Mouse (Mus musculus) cortical plate, adult 2 months (tissue): ENCODE data around the gene Ltbp2. TPM values are rescaled to one million over a fixed set of nuclear protein-coding genes. Genes with fewer than 3 reads are reported as not detected.

ENCODE experiments used
- H3K27ac ChIP-seq: fragments of 200-500 bp; 2 replicates; pipeline ENCODE4 v1.5.1; 2012; ENCODE audit warnings: low read length, control low read depth, inconsistent platforms; ENCODE audit not compliant: insufficient read depth
- H3K4me1 ChIP-seq: fragments of 200-500 bp; 2 replicates; pipeline ENCODE4 v1.6.1; 2011; ENCODE audit warnings: low read length; ENCODE audit not compliant: control insufficient read depth, insufficient read depth
- H3K4me3 ChIP-seq: fragments of 200-500 bp; 2 replicates; pipeline ENCODE4 v1.5.1; 2011; ENCODE audit warnings: mild to moderate bottlenecking, low read length, control low read depth; ENCODE audit not compliant: insufficient read depth
- CTCF ChIP-seq: fragments of 200-500 bp; IDR thresholded peaks from 2 replicates; pipeline ENCODE4 v1.5.1; 2011; ENCODE audit warnings: mild to moderate bottlenecking, control low read depth, low read length; ENCODE audit not compliant: insufficient read depth; ENCODE audit errors: extremely low read depth
- POLR2A ChIP-seq: fragments of 200-500 bp; IDR thresholded peaks from 2 replicates; pipeline ENCODE4 v1.6.1; 2011; ENCODE audit warnings: mild to moderate bottlenecking, low read length, control low read depth; ENCODE audit not compliant: insufficient read depth; ENCODE audit errors: extremely low read depth
- polyA plus RNA-seq: library from polyadenylated mRNA; depleted of rRNA; stranded (reverse); fragments of >200 nt; gene quantifications from 2 replicates; pipeline ENCODE4 v1.2.3, GENCODE M21; 2012

Ltbp2 gene
- polyA plus RNA-seq, 1 experiment, result 0.38 TPM

GRCm38 (mm10) chr12:84882796-84883195 lies 6.5 kb upstream of the Ltbp2 start:
- H3K4me1 ChIP-seq, result no peaks in the 10 kb centered on the region
- TF ChIP-seq POLR2A (no peak), CTCF (no peak)
- H3K4me3 ChIP-seq, result no peak overlapping the region
- H3K27ac ChIP-seq, result no peak overlapping the region

GRCm38 (mm10) chr12:84880091-84880490 lies 3.8 kb upstream of the Ltbp2 start:
- H3K4me1 ChIP-seq, result no peaks in the 10 kb centered on the region
- no peak overlapping the region for H3K27ac ChIP-seq
- TF ChIP-seq CTCF, result no peak
- TF ChIP-seq POLR2A, result no peak
- H3K4me3 ChIP-seq, result no peak overlapping the region

DNA sequence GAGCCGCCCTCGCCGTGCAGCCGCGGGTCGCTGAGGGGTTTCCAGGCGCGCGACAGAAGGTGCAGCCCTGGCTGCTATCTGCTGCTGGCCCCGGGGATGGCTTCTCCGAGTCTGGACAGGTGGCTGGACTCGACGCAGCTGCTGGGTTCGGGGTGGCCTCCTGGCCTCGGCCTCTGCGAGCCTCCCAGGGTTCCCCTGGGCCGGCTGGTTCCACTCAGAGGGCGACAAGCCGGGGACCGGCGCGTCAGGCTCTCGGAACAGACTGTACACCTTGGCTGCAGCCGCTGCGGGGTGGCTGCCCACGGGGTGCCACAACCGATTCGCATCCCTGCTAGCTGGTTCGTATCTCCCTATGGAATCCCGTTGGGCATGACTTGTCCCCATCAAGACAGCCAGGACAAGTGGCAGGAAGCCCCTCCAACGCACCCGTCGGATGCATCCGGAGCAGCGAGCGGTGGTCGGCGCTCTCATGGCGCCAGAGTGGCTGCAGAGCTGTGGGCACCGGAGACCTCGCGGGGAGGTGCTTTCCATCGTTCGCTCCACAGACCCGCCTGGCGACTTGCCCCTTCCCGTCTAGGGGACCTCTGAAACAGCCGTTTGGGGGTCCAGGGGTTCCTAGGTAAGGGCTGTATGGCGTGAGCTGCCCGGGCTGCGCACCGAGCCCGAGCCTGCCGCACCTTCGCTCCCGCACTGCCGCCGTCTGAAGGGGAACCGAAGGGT lies 411 bp downstream of the Ltbp2 start:
- no peaks in the 10 kb centered on the region for H3K4me1 ChIP-seq
- TF ChIP-seq CTCF (no peak), POLR2A (no peak)
- H3K4me3 ChIP-seq, result no peak overlapping the region
- H3K27ac ChIP-seq, result no peak overlapping the region

- Histone ChIP-seq H3K4me1 (no peaks in the 10 kb centered on the region), H3K4me3 (no peak overlapping the region), H3K27ac (no peak overlapping the region)
- TF ChIP-seq CTCF (peak; percentile 81), POLR2A (no peak)
These were observed 2.9 kb downstream of the Ltbp2 start for GRCm38 (mm10) chr12:84873434-84873833.

- H3K27ac ChIP-seq, result no peak overlapping the region
- no peak for TF ChIP-seq POLR2A
- TF ChIP-seq CTCF, result no peak
- H3K4me1 ChIP-seq, result no peaks in the 10 kb centered on the region
- no peak overlapping the region for H3K4me3 ChIP-seq
These were observed 4.0 kb downstream of the Ltbp2 start for GRCm38 (mm10) chr12:84872310-84872709.

DNA sequence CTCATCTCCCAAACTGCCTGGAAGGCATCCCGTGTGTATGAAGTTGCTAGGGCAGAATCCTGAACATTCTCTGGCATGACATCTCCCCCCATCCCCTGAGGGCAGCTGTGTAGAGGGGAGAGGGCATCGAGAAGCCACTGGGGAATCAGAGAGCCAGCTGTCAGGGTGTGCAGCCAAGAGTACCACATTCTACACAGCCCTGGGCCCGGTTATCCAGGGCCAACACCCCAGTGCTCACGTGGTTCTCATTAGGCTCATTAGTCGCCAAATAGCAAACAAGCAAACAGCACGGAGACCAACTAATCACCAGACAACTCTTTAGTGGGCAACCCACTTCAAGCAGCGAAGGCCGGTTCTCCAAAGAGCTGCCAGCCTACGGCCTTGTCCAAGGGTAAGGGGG lies 10.9 kb downstream of the Ltbp2 start:
- no peak overlapping the region for H3K4me3 ChIP-seq
- H3K4me1 ChIP-seq, result peaks cover 1% of the 10 kb centered on the region; the same call in 1 of the 2 replicates
- no peak overlapping the region for H3K27ac ChIP-seq
- TF ChIP-seq POLR2A, result no peak
- TF ChIP-seq CTCF, result no peak

DNA sequence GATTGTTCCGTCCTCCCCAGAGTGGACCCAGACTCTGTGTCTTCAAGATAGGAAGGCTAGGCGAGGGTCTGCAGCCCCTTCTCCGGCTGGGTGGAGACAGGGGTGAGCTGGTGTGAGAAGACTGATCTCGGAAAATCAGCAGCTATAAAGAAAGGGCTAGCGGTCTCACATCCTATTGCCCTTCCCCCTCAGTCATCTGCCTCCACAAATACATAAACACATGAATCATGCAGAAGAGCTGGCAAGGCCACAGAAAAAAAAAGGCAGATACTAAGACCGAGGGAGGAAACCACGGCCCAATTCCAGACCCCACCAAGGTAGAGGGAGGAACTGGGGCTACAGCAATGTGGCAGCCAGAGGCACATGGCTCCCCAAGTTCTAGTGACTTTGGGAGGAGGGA lies 11.5 kb downstream of the Ltbp2 start:
- H3K27ac ChIP-seq, result no peak overlapping the region
- TF ChIP-seq CTCF (no peak), POLR2A (no peak)

GRCm38 (mm10) chr12:84863196-84863595 lies 13.1 kb downstream of the Ltbp2 start:
- TF ChIP-seq POLR2A, result no peak
- no peak for TF ChIP-seq CTCF

More for the DNA sequence above, 11.5 kb downstream of the Ltbp2 start:
- H3K4me3 ChIP-seq, result no peak overlapping the region
- peaks cover 1% of the 10 kb centered on the region; the same call in 1 of the 2 replicates for H3K4me1 ChIP-seq

DNA sequence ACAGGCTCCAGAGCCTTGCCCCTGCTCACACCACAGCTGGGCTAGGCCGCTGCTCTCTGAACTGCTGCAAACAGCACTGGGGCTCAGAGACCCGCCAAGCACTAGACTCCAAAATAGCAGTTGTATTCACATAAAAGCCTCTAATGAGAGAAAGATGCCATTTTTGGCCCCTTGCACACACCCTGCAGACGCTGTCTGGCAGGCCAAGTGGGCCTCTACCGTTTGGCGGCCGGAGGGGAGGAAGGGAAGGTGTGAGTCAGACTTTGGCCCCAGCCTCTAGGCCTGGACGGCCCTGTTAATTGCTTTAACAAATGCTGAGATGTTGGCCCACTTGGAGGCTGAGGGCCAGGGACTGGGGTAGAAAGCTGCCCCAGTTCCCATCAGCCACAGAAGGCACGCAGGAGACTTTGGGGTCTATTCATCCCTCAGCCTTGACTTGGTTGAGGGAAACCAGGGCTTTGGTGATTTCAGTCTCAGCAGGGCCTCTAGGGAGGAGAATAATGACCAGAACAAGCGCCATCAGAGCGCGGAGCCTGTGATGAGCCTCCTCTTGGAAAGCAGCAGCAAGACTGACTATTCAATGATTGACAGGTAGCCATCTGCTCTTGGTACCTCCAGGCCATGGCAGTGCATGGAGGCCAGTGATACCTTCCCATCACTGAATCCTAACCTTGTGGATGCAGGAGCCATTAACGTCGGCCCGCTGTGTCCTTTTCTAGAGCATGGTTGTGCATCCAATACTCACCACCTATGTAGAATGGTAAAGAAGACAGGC lies 14.0 kb downstream of the Ltbp2 start:
- TF ChIP-seq CTCF (no peak), POLR2A (no peak)
- Histone ChIP-seq H3K27ac (no peak overlapping the region), H3K4me3 (no peak overlapping the region), H3K4me1 (peaks cover 1% of the 10 kb centered on the region; the same call in 1 of the 2 replicates)

More at GRCm38 (mm10) chr12:84863196-84863595, 13.1 kb downstream of the Ltbp2 start:
- peaks cover 1% of the 10 kb centered on the region; the same call in 1 of the 2 replicates for H3K4me1 ChIP-seq
- H3K27ac ChIP-seq, result no peak overlapping the region
- no peak overlapping the region for H3K4me3 ChIP-seq
